Mouse (Mus musculus) ES-Bruce4 (cell line): ENCODE data around the gene Plcd1. TPM values are rescaled to one million over a fixed set of nuclear protein-coding genes. Genes with fewer than 3 reads are reported as not detected.

Experiments used
- H3K27ac ChIP-seq: 2 replicates; pipeline ENCODE4 v1.5.1; 2012; ENCODE audit warnings: low read length, inconsistent platforms; ENCODE audit not compliant: insufficient read depth
- H3K27me3 ChIP-seq: 2 replicates; pipeline ENCODE4 v1.6.1; 2012; ENCODE audit warnings: mild to moderate bottlenecking, low read length, inconsistent platforms; ENCODE audit not compliant: control insufficient read depth, poor library complexity, insufficient read depth, severe bottlenecking
- H3K36me3 ChIP-seq: 2 replicates; pipeline ENCODE4 v1.6.1; 2012; ENCODE audit warnings: inconsistent platforms, mild to moderate bottlenecking, low read length, moderate library complexity; ENCODE audit not compliant: control insufficient read depth, poor library complexity, insufficient read depth, severe bottlenecking
- H3K4me1 ChIP-seq: one replicate; pipeline ENCODE4 v1.8.1; 2011; ENCODE audit warnings: low read length; ENCODE audit not compliant: control insufficient read depth, insufficient read depth
- H3K4me3 ChIP-seq: 2 replicates; pipeline ENCODE4 v1.5.1; 2011; ENCODE audit warnings: low read depth, mild to moderate bottlenecking, low read length
- H3K9ac ChIP-seq: 2 replicates; pipeline ENCODE4 v1.6.1; 2012; ENCODE audit warnings: low read depth, mild to moderate bottlenecking, inconsistent platforms; ENCODE audit not compliant: poor library complexity, severe bottlenecking
- H3K9me3 ChIP-seq: replicated peaks from 2 replicates; pipeline ENCODE4 v1.6.1; 2012; ENCODE audit warnings: mild to moderate bottlenecking, low read length, inconsistent platforms; ENCODE audit not compliant: control insufficient read depth, poor library complexity, insufficient read depth, severe bottlenecking
- CTCF ChIP-seq: IDR thresholded peaks from one replicate; pipeline ENCODE4 v1.8.1; 2011; ENCODE audit warnings: low read depth, low read length
- EP300 ChIP-seq: IDR thresholded peaks from 2 replicates; pipeline ENCODE4 v1.6.1; 2011; ENCODE audit warnings: low read depth, low read length; ENCODE audit not compliant: insufficient read depth
- POLR2A ChIP-seq: IDR thresholded peaks from one replicate; pipeline ENCODE4 v1.8.1; 2011; ENCODE audit warnings: low read length; ENCODE audit not compliant: insufficient read depth
- polyA plus RNA-seq: library from polyadenylated mRNA; stranded (reverse); fragments of >200 nt; gene quantifications from 2 replicates; pipeline ENCODE4 v1.2.4, GENCODE M21; 2011; ENCODE audit warnings: low read depth; ENCODE audit not compliant: missing spikeins, insufficient read depth, insufficient read length

Gene Plcd1
- polyA plus RNA-seq, 1 experiment, result 22.0 TPM

DNA sequence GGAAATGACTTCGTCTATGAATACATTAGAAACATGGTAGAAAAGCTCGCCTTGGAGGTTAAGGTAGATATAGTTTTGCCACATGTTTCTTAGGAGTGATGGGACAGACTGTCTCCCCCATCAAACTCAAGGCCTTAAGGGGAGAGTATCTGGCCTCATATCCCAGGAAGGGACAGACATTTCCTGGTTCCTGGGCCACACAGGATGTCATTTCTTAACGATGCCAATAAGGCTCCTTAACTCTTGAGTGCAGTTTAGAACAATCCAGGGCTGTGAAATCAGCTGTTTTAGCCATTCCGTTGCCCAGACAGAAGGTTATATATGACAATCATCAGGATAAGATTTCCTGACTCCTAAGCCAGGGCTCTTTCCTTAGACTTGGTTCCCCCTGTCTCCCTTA is 62.3 kb downstream of the Plcd1 start:
- Histone ChIP-seq H3K36me3 (no peaks in the 10 kb centered on the region), H3K4me1 (no peaks in the 10 kb centered on the region), H3K9ac (no peak overlapping the region), H3K27me3 (no peaks in the 10 kb centered on the region), H3K27ac (no peak overlapping the region), H3K9me3 (no peaks in the 10 kb centered on the region), H3K4me3 (no peak overlapping the region)
- no peak for TF ChIP-seq CTCF
- TF ChIP-seq POLR2A, result no peak
- TF ChIP-seq EP300, result no peak

- no peak overlapping the region for H3K4me3 ChIP-seq
- no peaks in the 10 kb centered on the region for H3K9me3 ChIP-seq
- no peaks in the 10 kb centered on the region for H3K27me3 ChIP-seq
- H3K4me1 ChIP-seq, result no peaks in the 10 kb centered on the region
- no peak overlapping the region for H3K27ac ChIP-seq
- H3K9ac ChIP-seq, result no peak overlapping the region
- TF ChIP-seq EP300, result no peak
- peak; percentile 89 for TF ChIP-seq CTCF
- TF ChIP-seq POLR2A, result no peak
- no peaks in the 10 kb centered on the region for H3K36me3 ChIP-seq
Observed at GRCm38 (mm10) chr9:119029568-119029967, 63.7 kb downstream of the Plcd1 start.

GRCm38 (mm10) chr9:119028226-119029195 is 64.8 kb downstream of the Plcd1 start:
- TF ChIP-seq CTCF, result no peak
- TF ChIP-seq EP300, result no peak
- TF ChIP-seq POLR2A, result no peak
- H3K9me3 ChIP-seq, result no peaks in the 10 kb centered on the region
- H3K9ac ChIP-seq, result no peak overlapping the region
- H3K4me1 ChIP-seq, result no peaks in the 10 kb centered on the region
- no peak overlapping the region for H3K4me3 ChIP-seq
- no peak overlapping the region for H3K27ac ChIP-seq
- H3K36me3 ChIP-seq, result no peaks in the 10 kb centered on the region
- H3K27me3 ChIP-seq, result no peaks in the 10 kb centered on the region

DNA sequence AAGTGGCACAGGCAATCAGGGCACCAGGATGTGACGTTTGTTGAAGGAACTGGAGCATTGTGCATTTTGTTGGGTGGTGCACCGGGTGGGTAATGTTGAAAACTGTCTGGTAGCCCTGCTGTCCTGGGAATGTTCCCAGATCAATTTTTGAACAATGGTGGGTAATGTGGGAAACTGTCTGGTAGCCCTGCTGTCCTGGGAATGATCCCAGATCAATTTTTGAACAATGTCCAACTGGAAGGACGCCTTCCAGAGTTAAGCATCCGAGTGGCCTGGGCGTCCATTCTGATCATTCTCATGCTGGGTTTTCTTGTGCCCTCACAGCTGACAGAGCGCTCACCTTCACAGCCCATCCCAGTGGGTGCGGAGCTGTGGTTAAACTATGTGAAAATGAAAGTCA is 66.0 kb downstream of the Plcd1 start:
- Histone ChIP-seq H3K36me3 (no peaks in the 10 kb centered on the region), H3K4me3 (no peak overlapping the region), H3K9ac (no peak overlapping the region), H3K27me3 (no peaks in the 10 kb centered on the region), H3K4me1 (no peaks in the 10 kb centered on the region), H3K27ac (no peak overlapping the region), H3K9me3 (no peaks in the 10 kb centered on the region)
- TF ChIP-seq CTCF (no peak), EP300 (no peak), POLR2A (no peak)

DNA sequence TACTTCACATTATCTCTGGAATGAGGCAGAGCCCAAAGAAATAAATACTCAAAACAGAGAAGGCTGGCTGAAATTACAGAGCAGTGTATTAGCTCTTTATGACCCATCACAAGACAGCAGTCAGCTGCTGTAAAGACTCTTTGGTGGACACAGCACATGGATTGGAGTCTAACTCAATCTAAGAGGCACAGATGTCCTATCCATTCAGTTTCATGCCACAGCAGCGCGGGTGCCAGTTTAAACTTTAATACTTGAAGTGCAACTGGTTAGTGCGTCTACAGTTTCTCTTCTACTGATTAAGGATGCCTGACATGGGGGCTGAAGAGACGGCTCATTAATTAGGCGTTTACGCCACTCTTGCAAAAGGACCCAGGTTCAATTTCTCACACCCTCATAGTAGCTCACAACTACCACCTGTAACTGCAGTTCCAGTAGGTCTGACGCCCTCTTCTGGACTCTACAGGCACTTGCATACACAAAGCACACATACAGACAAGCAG is 67.4 kb downstream of the Plcd1 start:
- TF ChIP-seq EP300 (no peak), POLR2A (no peak), CTCF (no peak)
- H3K9me3 ChIP-seq, result no peaks in the 10 kb centered on the region
- H3K4me3 ChIP-seq, result no peak overlapping the region
- no peaks in the 10 kb centered on the region for H3K27me3 ChIP-seq
- H3K9ac ChIP-seq, result no peak overlapping the region
- H3K36me3 ChIP-seq, result no peaks in the 10 kb centered on the region
- no peak overlapping the region for H3K27ac ChIP-seq
- peaks cover 6% of the 10 kb centered on the region for H3K4me1 ChIP-seq

GRCm38 (mm10) chr9:119025263-119025662 is 68.0 kb downstream of the Plcd1 start:
- no peak overlapping the region for H3K27ac ChIP-seq

More at GRCm38 (mm10) chr9:119025263-119025662, 68.0 kb downstream of the Plcd1 start:
- Histone ChIP-seq H3K9ac (no peak overlapping the region), H3K9me3 (no peaks in the 10 kb centered on the region), H3K36me3 (no peaks in the 10 kb centered on the region), H3K27me3 (no peaks in the 10 kb centered on the region), H3K4me1 (peaks cover 8% of the 10 kb centered on the region), H3K4me3 (no peak overlapping the region)
- TF ChIP-seq EP300, result no peak
- TF ChIP-seq CTCF, result no peak
- TF ChIP-seq POLR2A, result no peak
